Mouse (Mus musculus): Measurements from ENCODE around the gene Pold3.

DNA sequence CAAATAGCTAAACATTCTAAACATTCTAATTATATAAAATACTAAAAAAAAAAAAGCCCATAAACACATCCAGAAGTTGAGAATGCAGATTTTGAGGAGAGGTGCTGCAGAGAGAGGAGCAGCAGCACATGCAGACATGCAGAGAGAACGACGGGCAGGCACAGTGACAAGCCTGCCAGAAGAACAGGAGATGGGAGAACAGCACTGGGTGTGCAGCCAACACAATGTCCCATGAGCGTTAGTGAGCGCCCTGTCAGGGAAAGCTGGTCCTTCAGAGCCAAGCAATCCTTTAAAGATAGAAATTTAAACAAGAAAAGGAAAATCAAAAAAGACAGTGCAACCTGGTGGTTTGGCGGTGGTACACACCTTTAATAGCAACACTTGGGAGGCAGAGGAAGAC lies 34.5 kb downstream of the Pold3 start:
- TF ChIP-seq POLR2A (IDR thresholded peaks at IDR 0.05; ENCODE audit: borderline replicate concordance, extremely low read depth, low read depth, low read length) (no peak), CTCF (IDR thresholded peaks at IDR 0.05; ENCODE audit: insufficient read depth, low read length) (no peak)
